Mouse (Mus musculus) ovary, adult 18-20 months (tissue): ENCODE results near the gene Nif3l1.

ENCODE experiments used
- DNase-seq: peaks from one replicate; pipeline ENCODE4 v3.0.0; 2022; ENCODE audit warnings: low spot score, mixed read lengths

The Nif3l1 gene

GRCm38 (mm10) chr1:58458175-58458574, 13.2 kb downstream of the Nif3l1 start:
- no peak for DNase-seq

- DNase-seq, result no peak
These were observed 13.9 kb downstream of the Nif3l1 start for GRCm38 (mm10) chr1:58458867-58459266.

- DNase-seq, result no peak
These were observed 15.6 kb downstream of the Nif3l1 start for GRCm38 (mm10) chr1:58460566-58460965.

GRCm38 (mm10) chr1:58463935-58464334, 19.0 kb downstream of the Nif3l1 start:
- DNase-seq, result no peak

DNA sequence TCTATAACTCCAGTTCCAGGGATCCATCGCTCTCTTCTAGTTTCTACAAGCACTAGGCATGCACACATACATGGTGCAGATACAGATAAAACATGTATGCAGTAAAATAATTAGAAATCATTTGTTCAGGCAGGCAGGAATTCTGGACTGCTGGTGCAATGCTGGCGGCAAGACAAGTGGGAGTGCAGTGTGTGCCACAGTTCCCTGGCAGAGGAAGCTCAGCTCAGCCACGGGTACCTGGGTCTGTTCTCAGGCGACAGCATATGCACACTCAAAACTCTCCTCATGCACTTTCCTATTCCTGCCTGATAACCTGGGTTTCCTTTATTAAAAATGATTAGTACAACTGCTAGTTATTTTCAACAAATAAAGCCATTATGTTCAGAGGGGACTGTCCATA, 20.1 kb downstream of the Nif3l1 start:
- no peak for DNase-seq

- DNase-seq, result no peak
These were observed 20.6 kb downstream of the Nif3l1 start for GRCm38 (mm10) chr1:58465561-58465960.

- no peak for DNase-seq
These were observed 30.7 kb downstream of the Nif3l1 start for GRCm38 (mm10) chr1:58475662-58476061.

- no peak for DNase-seq
These were observed 37.7 kb downstream of the Nif3l1 start for GRCm38 (mm10) chr1:58482647-58483046.

- DNase-seq, result no peak
These were observed 50.7 kb downstream of the Nif3l1 start for GRCm38 (mm10) chr1:58495603-58496002.

DNA sequence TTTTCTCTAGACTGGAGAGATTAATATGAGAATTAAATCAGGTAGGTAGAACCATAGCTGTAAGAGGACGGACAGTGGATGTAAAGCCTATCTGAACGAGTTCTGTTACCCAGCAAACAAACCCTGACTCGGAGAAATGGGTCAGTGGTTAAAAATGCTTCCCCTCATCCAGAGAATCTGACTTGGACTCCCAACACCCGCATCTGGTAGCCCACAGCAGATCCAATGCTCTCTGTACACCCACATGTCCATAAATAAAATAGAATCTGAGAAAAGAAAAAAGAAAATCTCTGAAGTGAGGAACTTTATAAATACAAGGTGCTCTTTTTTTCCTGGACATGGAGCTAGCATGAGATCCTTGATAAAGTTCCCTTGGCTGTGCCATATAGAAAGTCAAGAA, 52.7 kb downstream of the Nif3l1 start:
- DNase-seq, result no peak

DNA sequence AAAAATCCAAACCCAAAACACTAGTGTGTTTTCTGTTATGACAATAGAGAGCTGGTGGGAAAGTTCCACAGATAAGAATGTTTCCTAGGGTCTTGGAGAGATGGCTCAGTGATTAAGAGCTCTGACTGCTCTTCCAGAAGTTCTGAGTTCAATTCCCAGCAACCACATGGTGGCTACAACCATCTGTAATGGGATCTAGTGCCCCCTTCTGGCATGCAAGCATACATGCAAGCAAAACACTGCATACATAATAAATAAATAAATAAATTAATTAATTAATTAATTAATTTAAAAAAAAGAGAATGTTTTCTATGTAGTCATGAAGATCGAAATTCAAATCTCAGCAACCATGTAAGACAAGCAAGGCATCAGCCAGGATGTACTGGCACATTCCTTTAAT, 53.8 kb downstream of the Nif3l1 start:
- no peak for DNase-seq

DNA sequence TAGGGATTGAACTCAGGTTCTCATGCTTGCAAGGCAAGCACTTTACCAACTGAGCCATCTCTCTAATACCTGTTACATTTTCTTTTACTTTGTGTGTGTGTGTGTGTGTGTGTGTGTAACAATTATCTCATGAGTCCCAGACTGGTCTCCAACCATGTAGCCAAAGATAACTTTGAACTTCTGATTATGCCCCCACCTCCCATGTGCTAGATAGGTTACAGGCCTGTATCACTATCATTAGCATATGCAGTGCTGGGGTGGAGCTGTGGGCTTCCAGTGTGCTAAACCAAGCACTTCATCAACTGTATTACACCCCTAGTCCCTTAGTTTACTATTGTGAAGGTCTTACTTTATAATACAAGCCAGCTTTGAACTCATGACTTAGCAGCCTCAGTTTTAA, 58.2 kb downstream of the Nif3l1 start:
- DNase-seq, result no peak

- DNase-seq, result no peak
These were observed 58.9 kb downstream of the Nif3l1 start for GRCm38 (mm10) chr1:58503793-58504370.

GRCm38 (mm10) chr1:58504577-58505254, 59.8 kb downstream of the Nif3l1 start, which contains the start of gene Orc2:
Gene Orc2 (minus strand): TSS chr1:58505109.
- DNase-seq, result peak; percentile 84

DNA sequence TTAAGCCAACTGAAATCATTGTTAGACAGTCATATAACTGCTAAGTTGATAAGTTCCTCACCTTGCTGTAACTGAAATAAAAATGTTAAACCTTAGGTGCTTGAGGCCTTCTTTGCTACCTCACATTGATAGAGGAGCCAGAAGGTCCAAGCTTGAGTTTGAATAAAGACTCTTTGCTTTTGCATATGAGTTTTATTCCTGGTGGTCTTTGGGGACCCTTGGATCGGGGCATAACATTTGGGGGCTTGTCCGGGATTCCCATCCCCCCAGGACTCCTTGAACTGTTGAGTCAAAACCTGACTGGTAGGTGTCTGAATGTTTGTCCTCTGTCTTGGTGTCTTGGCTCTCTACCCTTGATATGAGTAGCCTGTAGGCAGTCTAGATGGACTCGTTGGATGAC, 62.3 kb downstream of the Nif3l1 start:
- DNase-seq, result no peak
